Mouse (Mus musculus) embryo, embryonic 10.5 days (tissue): ENCODE results near the gene BC005537.
"Not testable (repeated sequence)": the region's sequence is repeated elsewhere in the genome, so short reads cannot be mapped to it uniquely, and the experiment has no call there.

Experiments used
- DNase-seq: peaks from one replicate; pipeline ENCODE4 v3.0.0-alpha.2; 2015; ENCODE audit warnings: low spot score

BC005537 gene

DNA sequence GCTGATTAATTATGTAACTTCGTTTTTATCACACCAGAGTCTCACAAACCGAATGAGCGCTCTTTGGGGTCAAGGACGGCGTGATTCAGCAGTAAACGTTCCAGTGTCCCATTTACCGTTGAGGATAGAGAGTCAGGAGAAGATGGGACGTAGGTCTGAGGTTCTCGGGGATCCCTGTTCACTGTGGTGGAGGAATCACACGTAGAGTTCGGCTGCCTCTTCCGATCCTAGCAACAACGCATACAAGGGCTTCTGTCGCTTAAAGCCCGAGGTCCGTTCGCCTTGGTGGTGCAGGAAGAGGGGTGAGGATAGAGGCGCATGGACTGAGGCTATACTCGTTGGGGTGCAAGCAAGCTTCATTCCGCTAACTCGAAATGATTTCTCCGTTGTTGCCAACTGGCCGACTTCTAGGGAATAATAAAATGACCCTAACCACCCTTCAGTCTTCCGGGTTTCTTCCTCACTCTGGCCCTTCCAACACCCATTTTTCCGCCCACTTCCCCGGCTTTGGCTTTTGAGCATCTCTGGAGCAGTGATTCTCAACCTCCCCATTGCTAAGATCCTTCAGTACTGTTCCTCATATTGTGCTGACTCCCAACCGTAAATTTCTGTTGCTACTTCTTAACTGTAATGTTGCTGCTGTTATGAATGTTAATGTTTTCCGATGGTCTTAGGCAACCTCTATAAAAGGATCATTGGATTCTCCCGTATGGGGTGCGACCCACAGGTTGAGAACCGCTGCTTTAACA is 1.4 kb upstream of the BC005537 start:
- DNase-seq = peak; percentile 67

DNA sequence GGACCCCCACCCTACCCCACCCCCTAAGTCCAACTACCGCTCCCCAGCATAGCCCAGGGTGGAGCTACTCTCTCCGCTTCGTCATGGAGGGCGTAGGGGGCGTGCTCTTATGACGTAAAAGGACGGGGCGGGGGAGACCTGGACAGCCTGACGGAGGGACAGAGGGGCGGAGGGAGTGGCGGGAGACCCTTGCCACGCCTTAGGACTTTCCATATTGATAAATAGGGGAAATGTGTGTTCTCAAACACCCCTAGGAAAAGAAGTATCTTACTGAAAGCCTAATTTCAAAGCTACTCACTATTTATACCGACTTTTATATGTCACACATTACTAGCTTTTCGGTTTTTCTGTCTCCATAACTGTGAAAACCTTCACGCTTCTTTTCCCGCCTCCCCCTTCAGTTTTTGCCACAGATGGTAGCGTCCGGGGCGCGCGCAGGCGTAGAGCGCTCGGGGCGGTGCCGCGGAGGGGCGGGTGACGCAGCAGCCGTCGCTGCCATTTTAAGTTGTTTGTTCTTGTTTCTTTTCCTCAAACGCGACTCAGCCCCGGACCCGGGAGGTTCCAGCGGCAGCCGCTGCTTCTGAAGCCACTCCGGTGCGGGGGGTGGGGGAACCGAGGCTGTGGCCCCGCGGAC is 666 bp upstream of the BC005537 start:
- peak; percentile 99 for DNase-seq

DNA sequence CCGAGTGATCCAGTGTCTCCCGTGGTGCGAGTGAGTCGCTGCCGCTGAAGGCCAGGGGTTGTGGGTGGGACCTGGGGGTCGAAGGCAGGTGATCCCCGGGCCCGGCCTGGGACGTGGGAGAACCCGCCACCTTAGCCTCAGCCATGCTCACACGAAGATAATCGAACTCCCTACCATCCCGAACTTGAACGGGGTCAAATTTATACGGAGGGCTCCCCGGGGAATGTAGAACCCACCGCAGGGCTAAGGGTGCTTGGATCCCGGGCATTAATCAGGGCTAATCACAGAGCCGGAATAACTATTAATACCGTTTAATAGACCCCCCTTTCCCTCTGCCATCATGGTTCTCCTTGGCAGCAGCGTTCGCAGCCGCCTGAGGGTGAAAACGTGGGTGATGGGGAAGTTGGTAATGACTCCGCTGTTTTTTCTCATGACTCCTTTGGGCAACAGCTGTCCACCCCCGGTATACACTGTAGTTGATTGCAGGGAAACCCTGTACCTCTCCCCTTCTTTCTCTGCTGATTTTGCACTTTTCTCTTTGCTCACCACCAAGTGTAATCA is 754 bp downstream of the BC005537 start:
- peak; percentile 48 for DNase-seq

DNA sequence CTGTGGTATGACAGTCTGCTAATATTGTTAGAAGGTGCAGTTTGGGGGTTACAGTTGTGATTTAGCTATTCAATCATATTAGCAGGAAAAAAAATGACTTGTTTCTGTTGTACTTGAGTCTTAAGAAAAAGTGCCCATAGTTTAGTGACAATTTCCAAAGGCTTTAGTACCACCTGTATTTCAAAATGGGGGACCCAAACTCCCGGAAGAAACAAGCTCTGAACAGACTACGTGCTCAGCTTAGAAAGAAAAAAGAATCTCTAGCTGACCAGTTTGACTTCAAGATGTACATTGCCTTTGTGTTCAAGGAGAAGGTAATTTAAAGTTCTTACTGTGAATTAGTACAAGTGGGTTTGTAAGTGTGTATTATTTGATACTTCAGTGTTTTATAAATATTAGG is 1.7 kb downstream of the BC005537 start:
- no peak for DNase-seq

DNA sequence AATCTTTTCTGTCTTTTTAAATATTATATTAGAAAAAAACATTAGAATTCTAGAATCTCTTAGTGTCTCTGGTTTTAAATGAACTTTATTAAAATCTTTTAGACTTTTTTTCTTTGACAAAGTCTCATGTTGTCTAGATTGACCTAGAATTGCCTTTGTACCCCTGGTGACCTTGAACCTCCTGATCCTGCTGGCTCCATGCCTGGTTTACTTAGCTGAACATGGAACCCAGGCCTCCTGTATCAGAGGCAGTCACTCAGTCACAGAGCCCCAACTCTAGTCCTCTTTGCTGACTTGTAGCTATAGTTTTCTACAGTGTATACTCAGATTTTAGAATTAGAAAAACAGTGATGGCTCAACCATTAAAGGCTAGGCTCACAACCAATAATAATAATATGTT is 4.6 kb downstream of the BC005537 start:
- no peak for DNase-seq

DNA sequence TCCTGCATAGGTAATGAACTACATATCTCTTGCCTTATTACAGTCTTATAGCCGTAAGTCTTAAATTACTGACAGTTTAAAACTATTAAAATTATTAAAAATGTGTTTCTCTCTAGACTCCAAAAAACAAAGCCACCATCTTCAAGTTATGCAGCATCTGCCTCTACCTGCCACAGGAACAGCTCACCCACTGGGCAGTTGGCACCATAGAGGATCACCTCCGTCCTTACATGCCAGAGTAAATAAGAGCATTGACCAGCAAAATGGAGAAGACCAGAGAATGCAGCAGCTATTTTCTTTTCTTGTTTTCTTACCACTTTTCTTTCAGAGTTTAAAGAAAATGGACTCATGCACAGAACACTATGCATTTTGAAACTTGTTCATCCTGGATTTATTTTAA is 11.1 kb downstream of the BC005537 start:
- DNase-seq = no peak

DNA sequence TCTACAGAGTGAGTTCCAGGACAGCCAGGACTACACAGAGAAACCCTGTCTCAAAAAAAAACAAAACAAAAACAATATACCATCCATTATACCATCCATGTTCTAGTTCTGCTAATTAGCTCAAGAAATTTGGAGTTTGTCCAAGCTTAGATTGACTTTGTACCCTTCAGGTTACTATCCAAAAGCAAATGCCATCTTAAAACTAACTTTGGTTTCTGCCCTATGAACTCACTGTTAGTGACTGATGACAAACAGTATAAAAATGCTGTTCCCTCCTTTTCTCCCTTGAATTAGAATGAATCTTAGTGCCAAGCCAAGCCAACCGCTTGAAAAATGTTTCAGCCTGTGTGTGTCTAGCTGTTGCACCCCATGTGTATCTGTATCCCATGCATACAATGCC is 13.2 kb downstream of the BC005537 start:
- DNase-seq = no peak

DNA sequence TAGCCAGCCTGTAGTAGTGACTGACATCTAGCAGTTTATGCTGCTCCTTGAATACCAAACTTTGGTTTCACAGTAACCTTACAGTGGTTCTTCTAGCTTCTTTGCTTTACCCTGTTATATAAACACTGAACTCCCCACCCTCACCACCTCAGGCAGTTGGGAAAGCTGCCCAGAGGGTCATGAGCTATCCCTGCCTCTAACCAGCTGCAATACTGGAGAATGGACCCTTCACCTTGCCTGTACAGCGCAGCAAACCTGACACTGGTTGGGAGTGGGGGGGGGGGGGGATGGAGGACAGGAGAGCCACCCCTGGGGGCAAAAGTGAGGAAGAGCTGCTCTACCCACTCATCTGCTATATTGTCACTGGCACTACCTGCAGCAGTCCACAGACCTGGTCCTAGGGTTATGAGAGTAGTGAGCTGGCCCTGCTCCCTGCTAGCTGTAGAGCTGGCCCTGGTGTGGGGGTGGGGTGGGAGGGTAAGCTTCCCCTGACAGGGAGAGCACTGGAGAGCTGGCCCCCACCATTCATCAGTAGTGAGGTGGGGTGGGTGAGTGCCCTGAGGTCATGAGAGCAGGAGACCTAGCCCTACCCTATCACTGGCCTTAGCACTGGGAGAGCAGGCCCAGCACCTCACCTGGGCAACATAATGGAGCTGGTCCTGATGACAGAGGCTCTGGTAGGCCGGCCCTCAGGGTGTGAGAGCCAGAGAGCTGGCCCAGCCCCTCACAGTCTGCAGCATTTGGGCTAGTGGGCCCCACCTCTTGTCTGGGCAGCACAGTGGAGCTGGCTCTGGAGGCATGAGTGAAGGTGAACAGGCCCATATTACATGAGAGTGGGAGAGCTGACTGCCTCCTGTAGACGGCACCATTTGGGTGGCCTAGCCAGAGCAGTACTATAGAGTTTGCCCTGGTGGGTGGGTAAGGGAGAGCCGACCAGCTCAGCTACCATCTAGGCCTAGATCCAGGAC is 15.0 kb downstream of the BC005537 start:
- no peak for DNase-seq

DNA sequence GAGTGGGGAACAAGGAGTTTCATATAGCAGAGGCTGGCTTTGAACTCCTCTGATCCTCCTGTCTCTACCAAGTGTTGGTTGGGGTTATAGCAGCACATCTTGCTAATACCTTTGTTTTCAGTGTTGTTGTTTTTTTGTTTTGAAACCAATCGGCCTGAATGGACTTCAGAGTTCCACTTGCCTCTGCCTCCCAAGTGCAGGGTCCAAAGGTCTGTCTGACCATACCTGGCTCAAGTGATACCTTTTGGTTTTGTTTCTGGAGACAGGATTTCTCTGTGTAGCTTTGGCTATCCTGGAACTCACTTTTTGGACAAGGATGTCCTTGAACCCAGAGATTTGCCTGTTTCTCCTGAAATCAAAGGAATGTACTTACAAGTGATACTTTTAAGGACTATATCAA is 18.5 kb downstream of the BC005537 start:
- no peak for DNase-seq

DNA sequence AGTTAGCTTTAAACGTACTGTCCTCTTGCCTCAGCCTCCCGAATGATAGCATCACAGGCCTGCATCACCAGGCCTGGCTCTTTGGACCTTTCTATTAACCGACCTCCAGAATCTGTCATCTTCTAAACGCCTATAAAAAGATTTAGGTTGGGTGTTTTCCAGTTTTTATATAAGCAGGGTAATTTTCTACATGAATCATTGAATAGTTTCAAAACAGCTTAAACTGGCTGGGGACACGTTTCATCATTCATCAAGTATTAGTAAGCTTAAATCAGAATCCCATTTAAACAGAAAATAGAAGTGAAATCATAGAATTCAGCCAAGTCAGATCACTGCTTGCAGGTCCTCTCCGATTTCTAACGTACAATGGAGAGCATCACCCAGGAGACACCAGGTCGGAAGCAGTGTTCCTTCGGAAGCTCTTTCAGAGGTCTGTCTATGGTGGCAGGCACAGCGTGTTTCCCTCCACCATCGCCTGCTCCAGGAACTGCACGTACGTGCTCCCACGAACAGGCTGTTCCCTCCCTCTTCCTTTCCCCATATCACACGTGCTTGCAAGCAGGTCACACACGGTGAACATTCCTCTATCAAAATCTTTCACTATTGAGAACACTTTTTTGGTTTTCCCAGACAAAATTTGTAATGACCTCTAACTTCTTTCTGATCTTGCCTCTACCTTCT is 21.3 kb downstream of the BC005537 start:
- DNase-seq = no peak

DNA sequence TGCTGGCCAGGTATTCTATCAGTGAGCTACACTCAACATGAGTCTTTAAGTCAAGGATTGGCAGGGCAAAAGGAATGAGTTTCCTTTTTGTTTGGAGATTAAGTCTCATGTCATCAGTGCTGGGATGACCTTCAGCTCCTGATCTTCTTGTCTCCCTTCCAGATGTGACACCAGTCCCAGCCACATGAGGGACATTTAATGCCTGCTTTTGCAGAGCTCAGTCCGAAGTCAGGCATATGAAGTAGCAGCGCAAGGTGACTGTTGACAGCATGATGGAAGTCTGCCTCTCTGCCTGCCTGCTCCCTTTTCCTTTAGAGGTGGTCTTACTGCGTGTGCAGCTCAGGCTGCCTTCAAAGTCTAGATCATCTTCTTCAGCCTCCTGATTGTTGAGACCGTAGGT is 23.2 kb downstream of the BC005537 start:
- DNase-seq = no peak

DNA sequence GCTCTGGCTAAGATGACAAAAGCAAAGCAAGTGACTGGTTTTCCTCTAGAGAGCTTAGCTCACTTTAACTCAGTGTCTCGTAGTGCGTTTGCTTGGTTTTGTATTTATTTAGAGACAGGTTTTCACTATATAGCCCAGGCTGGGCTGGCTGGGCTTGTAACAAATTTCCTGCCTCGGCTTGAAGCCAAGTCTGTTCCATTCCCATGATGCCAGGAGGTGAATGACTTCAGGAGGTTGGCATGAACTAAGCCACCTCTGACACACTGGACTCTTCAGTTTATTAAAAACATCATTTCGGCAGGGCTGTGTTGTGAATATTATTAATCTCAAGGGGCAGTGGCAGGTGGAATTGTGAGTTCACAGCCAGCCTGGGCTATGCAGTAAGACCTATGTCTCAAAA is 24.1 kb downstream of the BC005537 start:
- DNase-seq = no peak

DNA sequence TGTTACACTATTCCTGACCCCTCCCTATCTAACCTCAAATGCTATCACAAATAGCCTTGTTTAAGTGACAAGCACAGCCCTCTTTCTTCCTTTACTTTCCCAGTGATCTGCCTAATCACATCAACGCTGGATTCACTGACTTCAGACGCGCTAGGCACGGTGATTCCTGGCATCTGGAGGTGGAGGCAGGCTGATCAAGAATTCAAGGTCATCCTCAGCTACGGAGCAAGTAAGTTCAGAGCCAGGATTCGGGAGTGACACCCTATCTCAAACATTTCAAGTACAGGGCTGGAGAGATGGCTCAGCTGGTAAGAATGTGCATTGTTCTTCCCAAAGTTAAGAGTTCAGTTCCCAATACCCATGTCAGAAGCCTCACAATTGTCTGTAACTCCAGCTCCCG is 24.7 kb downstream of the BC005537 start:
- DNase-seq = no peak

DNA sequence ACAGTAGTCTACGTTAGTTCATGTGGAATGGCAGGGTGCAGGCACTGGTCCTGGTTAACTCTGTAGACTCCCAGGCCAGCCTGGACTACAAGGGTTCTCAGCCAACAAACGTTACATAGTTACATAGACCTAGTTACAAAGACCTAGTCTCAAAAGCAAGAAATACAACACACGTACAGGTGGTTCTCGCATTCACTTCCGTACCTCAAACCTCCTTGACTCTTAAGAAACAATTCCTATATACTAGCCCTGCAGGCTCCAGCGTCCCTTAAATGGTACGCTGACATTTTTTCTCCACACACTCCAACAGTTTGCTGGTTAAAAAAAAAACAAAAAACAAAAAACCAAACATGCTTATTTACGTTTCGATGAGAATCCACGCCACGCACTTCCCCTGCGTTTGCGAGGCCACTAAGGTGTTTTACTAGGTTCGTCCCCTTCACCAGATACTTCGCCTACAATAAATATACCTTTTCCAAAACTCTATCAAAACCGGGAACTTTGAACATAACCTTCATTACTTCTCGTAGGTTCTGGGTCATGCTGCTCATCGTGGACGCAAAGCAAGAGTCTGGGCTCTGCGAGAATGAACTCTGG is 29.4 kb downstream of the BC005537 start:
- peak; percentile 51 for DNase-seq

DNA sequence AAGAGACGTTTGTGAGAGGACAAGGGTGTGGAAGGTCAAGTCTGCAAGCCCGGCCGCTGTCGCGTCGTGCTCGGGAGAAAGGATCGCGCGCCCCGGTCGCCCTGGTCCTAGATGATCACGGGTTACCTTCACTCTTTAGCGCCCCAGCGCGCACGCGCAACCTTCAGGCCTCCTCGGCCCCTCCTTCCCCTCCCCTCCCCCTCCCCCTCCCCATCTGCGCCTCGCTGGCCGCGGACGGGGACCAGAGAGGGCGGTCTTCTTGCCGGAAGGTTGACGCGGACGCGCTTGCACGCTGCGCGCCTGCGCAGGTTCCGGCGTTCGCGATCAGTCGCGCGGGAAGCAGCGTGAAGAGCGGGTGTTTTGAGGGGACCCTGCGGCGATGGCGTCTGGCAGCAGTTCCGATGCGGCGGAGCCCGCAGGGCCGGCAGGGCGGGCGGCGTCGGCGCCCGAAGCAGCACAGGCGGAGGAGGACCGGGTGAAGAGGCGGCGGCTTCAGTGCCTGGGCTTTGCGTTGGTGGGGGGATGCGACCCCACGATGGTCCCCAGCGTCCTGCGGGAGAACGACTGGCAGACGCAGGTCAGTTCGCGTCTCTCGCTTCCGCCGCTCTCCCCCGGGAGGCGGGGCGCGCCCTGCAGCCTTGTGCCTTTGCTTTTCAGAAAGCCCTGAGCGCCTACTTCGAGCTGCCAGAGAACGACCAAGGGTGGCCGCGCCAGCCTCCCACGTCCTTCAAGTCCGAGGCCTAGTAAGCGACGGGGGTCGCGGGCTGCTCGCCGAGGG is 30.1 kb downstream of the BC005537 start, which contains the start of the genes Acot13 and Tdp2:
Gene Acot13 (minus strand): TSS at position 188 of the 778 bp plus-strand sequence.
Gene Tdp2 (plus strand): TSS at position 327 of the 778 bp plus-strand sequence.
- peak; percentile 98 for DNase-seq

DNA sequence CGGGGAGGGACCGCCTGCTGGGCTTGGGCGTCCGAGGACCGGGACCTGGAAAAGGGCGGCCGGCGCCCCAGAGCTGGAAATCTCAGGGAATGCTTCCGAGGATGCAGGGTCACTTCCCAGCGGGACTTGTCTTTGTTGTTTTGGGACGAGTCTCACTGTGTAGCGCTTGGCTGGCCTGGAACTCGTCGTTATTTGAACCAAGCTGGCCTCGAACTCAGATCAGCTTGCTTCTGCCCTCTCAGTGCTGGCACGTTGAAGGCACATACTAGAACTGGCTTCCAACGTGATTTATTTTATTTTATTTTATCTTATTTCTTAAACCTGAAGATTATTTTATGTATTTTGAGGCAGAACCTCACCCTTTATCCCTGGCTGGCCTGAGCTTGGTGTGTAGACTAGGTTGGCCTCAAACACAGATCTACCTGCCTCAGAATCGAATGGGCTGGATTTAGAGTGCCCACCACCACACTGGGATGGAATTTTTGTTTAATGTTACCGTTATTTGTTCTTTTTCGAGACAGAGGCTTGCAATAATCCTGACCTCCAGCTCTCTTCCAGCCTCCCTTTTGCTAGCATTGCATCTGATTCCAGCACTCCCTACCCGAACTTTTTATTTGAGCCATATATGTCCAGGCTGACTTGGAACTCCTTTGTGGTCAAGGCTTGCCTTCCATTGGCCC is 30.8 kb downstream of the BC005537 start:
- DNase-seq = peak; percentile 57

DNA sequence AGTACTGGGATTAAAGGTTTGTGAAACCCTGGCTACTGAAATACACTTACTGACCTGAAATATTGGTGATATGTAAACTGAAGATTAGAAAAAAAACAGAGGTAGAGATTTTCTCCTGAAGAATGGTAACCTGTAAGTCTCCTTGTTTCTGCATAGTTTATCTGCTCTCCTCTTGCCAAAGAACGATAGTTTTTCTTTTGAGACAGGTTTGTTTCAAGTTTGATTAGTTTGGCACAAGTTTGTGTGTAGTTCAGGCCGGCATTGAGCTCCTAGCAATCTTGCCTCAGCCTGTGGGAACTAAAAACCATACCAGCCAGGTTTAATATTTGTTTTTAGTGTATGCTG is 31.3 kb downstream of the BC005537 start:
- DNase-seq = no peak

DNA sequence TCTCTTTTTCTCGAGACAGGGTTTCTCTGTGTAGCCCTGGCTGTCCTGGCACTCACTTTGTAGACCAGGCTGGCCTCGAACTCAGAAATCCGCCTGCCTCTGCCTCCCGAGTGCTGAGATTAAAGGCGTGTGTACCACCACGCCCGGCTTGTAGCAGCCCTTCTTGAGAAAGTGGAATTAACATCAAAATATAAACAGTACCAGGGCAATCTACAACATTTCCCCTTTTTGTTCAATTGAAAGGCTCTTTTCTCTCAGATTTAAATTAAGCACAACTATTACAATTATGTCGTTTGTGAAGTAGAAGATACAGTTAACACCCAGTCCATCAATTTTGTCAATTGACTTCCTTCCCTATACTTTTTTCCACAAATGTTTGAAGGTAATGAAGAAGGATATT is 36.3 kb downstream of the BC005537 start:
- not testable (repeated sequence) for DNase-seq

DNA sequence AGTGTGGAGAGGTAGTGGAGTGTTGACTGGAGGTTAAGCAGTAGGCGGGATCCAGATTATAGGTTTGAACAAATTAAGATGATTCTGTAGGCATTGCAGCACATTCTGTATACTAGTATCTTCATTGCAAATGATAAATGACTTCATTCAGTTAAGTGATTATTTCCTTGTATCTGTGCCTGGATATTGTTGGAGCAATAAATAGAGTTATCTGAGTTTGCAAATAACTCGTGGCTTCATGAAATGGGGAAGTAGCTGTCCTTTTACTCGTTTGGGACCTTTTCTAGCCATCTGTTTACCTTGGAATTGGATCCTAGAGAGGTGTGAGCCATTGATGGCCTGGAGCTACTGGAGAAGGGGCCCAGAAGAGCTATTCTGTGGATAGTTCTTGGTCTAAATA is 38.4 kb downstream of the BC005537 start:
- DNase-seq = no peak

DNA sequence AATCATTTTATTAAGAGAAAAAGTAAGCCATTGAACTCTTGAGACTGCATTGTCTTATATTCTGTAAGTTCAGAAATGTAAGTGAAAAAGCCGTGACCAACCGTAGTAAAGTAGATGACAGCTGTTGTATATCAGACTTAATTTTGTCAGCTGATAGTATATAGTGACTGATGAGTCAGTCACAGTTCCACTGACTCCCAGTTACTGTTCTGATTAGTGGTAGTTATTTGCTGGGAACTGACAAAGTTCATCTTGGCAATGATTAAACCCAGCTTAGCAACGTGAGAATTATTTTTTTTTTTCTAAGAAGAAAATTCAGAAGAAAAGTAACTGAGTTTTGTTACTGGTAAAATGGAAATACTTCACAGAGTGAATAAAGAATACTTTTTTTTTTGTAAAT is 40.2 kb downstream of the BC005537 start:
- DNase-seq = no peak
